Mouse (Mus musculus) midbrain, embryonic 14.5 days (tissue): ENCODE results near the gene Sgcd. TPM values are rescaled to one million over a fixed set of nuclear protein-coding genes. Genes with fewer than 3 reads are reported as not detected.
"Not testable (repeated sequence)": the region's sequence is repeated elsewhere in the genome, so short reads cannot be mapped to it uniquely, and the experiment has no call there.

Source experiments
- ATAC-seq: fragments of 200-750 bp; cut with Nextera tagmentation; 2 replicates; pipeline ENCODE4 v1.8.0; 2017; ENCODE audit warnings: moderate number of reproducible peaks, moderate library complexity; ENCODE audit not compliant: low FRiP score, low TSS enrichment
- DNase-seq: peaks from one replicate; pipeline ENCODE4 v3.0.0-alpha.2; 2015
- H3K27ac ChIP-seq: fragments of 300-500 bp; sonication (generic); replicated peaks from 2 replicates; pipeline ENCODE4 v1.5.1; 2014; ENCODE audit warnings: mild to moderate bottlenecking, low read depth, low read length, moderate library complexity
- H3K27me3 ChIP-seq: fragments of 300-500 bp; sonication (generic); 2 replicates; pipeline ENCODE4 v1.6.1; 2014; ENCODE audit warnings: low read length, control low read depth, mixed read lengths; ENCODE audit not compliant: control insufficient read depth, insufficient read depth
- H3K36me3 ChIP-seq: fragments of 300-500 bp; sonication (generic); 2 replicates; pipeline ENCODE4 v1.6.1; 2014; ENCODE audit warnings: low read length, control low read depth; ENCODE audit not compliant: control insufficient read depth, insufficient read depth
- H3K4me1 ChIP-seq: fragments of 300-500 bp; sonication (generic); 2 replicates; pipeline ENCODE4 v1.6.1; 2014; ENCODE audit warnings: mild to moderate bottlenecking, antibody characterized with exemption, low read length, control low read depth; ENCODE audit not compliant: control insufficient read depth, insufficient read depth
- H3K4me2 ChIP-seq: fragments of 300-500 bp; sonication (generic); 2 replicates; pipeline ENCODE4 v1.6.1; 2014; ENCODE audit warnings: mild to moderate bottlenecking, low read length, moderate library complexity
- H3K4me3 ChIP-seq: fragments of 300-500 bp; sonication (generic); replicated peaks from 2 replicates; pipeline ENCODE4 v1.5.1; 2014; ENCODE audit warnings: low read depth, low read length
- H3K9ac ChIP-seq: fragments of 300-500 bp; sonication (generic); replicated peaks from 2 replicates; pipeline ENCODE4 v1.6.1; 2014; ENCODE audit warnings: mild to moderate bottlenecking, low read length, moderate library complexity
- H3K9me3 ChIP-seq: fragments of 300-500 bp; sonication (generic); 2 replicates; pipeline ENCODE4 v1.6.1; 2016; ENCODE audit warnings: low read length, control low read depth, mixed read lengths; ENCODE audit not compliant: control insufficient read depth
- WGBS: fragments of 180-500 bp; shearing (Covaris S2); extraction: QIAGEN DNeasy Blood & Tissue Kit; methylation state at CpG from one replicate; pipeline ENCODE4 v1.1.7; 2014; 5-methylcytosine and 5-hydroxymethylcytosine counted together
- polyA plus RNA-seq: library from polyadenylated mRNA; unstranded; fragments of >200 nt; fragmentation: Nextera tagmentation; extraction: Ambion mirVana; gene quantifications from 2 replicates; pipeline ENCODE4 v1.2.1, GENCODE M21; 2014

Sgcd gene
- polyA plus RNA-seq, 1 experiment from 2014 or later: 4.5 TPM

DNA sequence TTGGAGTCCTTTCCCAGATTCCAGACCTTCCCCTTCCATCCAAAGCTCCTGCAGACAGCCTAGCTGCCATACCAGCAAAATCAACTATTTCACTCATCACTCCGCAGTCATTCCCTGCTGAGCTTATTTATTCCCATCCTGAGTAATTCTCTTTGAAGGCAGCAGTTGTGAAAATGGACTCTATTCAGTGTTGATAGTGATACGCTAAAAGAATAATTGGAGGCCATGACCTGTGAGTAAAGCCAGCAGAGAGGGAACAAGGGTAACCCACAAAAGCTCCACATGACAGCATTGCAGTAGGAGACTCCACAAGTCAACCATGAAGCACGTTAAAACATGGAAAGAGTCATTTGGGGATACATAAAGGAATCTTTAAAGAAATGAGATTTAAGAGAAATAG, 142.9 kb downstream of the Sgcd start:
- Histone ChIP-seq H3K36me3 (no peaks in the 10 kb centered on the region), H3K4me1 (no peaks in the 10 kb centered on the region), H3K9ac (no peak overlapping the region), H3K4me2 (no peak overlapping the region), H3K9me3 (no peaks in the 10 kb centered on the region), H3K27ac (no peak overlapping the region), H3K27me3 (no peaks in the 10 kb centered on the region), H3K4me3 (no peak overlapping the region)
- ATAC-seq (no peak), DNase-seq (peak; percentile 5)
- WGBS: 6% methylated on average over 3 of the region's 3 CpGs

- no peak for ATAC-seq
- WGBS: 80% methylated on average over 4 of the region's 4 CpGs
- Histone ChIP-seq H3K9me3 (no peaks in the 10 kb centered on the region), H3K27ac (no peak overlapping the region), H3K9ac (no peak overlapping the region), H3K27me3 (no peaks in the 10 kb centered on the region), H3K4me3 (no peak overlapping the region), H3K4me2 (no peak overlapping the region), H3K36me3 (no peaks in the 10 kb centered on the region), H3K4me1 (no peaks in the 10 kb centered on the region)
- DNase-seq: no peak
Observed at GRCm38 (mm10) chr11:47833283-47833682, 155.5 kb downstream of the Sgcd start.

DNA sequence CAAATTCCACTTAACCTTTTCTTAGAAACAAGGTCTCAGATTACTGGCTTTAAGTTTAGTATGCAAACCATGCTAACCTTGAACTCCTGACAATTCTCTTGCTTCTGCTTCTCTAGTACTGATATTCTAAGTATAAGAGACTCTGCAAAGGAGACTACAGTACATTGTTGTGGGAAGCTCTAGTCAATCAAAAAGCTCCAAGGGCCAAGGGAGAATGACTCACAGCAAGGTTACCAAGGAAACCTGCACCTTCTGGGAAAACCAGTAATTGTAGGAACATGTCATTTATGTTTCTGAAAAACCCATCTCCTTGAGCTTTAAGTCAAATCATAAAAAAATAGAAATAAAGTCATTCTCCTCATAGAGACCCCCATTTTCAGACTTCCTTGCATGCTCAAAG, 178.5 kb downstream of the Sgcd start:
- ATAC-seq (no peak), DNase-seq (no peak)
- Histone ChIP-seq H3K36me3 (no peaks in the 10 kb centered on the region), H3K27me3 (no peaks in the 10 kb centered on the region), H3K9ac (no peak overlapping the region), H3K9me3 (no peaks in the 10 kb centered on the region), H3K27ac (no peak overlapping the region), H3K4me3 (no peak overlapping the region), H3K4me1 (no peaks in the 10 kb centered on the region), H3K4me2 (no peak overlapping the region)

DNA sequence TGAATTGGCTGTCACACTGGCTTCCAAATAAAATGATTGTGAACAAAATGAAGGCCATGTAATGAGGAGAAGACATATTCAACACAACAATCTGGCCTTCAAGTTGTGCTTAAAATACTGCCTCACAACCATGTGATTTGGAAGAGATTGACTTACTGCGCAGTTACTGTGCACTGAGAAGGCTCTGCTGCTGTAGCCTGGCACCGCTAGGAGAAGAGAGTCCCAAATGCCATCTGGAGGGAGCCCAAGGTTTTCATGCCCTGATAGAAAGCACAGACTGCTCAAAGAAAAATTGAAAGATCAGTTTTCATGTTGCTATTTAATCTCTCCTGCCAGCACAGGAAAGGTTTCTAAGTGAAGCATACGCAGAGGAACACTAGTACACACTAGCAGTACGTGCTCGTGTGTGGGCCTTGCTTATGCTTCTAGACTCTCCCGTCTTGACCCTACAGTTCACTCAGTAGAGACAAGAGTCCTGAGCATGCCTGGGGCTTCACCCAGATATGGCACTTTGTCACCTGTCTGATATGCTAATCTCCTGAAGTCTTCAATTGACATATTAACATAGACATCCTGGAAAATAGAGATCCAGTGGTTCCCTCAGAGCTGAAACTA, 184.6 kb downstream of the Sgcd start:
- Histone ChIP-seq H3K4me3 (no peak overlapping the region), H3K36me3 (no peaks in the 10 kb centered on the region), H3K4me2 (no peak overlapping the region), H3K27me3 (no peaks in the 10 kb centered on the region), H3K27ac (no peak overlapping the region), H3K9ac (no peak overlapping the region), H3K9me3 (no peaks in the 10 kb centered on the region), H3K4me1 (no peaks in the 10 kb centered on the region)
- WGBS: 93% methylated on average over 6 of the region's 6 CpGs
- ATAC-seq: no peak
- no peak for DNase-seq

DNA sequence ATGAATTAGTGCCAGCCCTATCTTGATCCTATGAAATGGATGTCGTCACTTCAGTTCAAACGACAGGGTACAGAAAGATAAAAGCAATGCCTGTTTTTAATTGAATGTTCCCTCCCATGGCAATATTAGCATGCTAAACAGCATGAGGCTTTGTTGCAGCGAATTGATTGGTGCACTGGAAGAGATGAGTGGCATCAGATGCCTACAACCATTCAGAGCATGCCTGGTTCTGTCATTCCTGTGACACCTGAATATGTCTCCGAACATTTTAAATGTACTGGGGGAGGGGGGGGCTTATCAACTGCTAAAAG, 210.9 kb downstream of the Sgcd start:
- no peak overlapping the region for H3K4me2 ChIP-seq
- H3K36me3 ChIP-seq: no peaks in the 10 kb centered on the region
- ATAC-seq: no peak
- peaks cover 5% of the 10 kb centered on the region; the same call in 1 of the 2 replicates for H3K4me1 ChIP-seq
- WGBS: 45% methylated on average over 4 of the region's 4 CpGs
- no peaks in the 10 kb centered on the region for H3K9me3 ChIP-seq
- no peak overlapping the region for H3K27ac ChIP-seq
- H3K4me3 ChIP-seq: no peak overlapping the region
- peak; percentile 12 for DNase-seq
- H3K9ac ChIP-seq: no peak overlapping the region
- H3K27me3 ChIP-seq: no peaks in the 10 kb centered on the region

GRCm38 (mm10) chr11:47777226-47777915, 211.4 kb downstream of the Sgcd start:
- Histone ChIP-seq H3K9ac (no peak overlapping the region), H3K9me3 (no peaks in the 10 kb centered on the region), H3K4me1 (peaks cover 5% of the 10 kb centered on the region; the same call in 1 of the 2 replicates), H3K4me2 (no peak overlapping the region), H3K4me3 (no peak overlapping the region), H3K36me3 (no peaks in the 10 kb centered on the region), H3K27me3 (no peaks in the 10 kb centered on the region), H3K27ac (no peak overlapping the region)
- ATAC-seq: no peak
- WGBS: 81% methylated on average over 4 of the region's 4 CpGs
- DNase-seq: no peak

GRCm38 (mm10) chr11:47776019-47776418, 212.8 kb downstream of the Sgcd start:
- peak; percentile 41 for DNase-seq
- no peak overlapping the region for H3K9ac ChIP-seq
- no peak overlapping the region for H3K27ac ChIP-seq
- WGBS: 7% methylated on average over 1 of the region's 1 CpGs
- peaks cover 5% of the 10 kb centered on the region; the same call in 1 of the 2 replicates for H3K4me1 ChIP-seq
- ATAC-seq: no peak
- H3K36me3 ChIP-seq: no peaks in the 10 kb centered on the region
- no peak overlapping the region for H3K4me3 ChIP-seq
- no peaks in the 10 kb centered on the region for H3K27me3 ChIP-seq
- H3K4me2 ChIP-seq: no peak overlapping the region
- H3K9me3 ChIP-seq: no peaks in the 10 kb centered on the region

- ATAC-seq (no peak), DNase-seq (no peak)
- Histone ChIP-seq H3K36me3 (no peaks in the 10 kb centered on the region), H3K4me3 (no peak overlapping the region), H3K9me3 (no peaks in the 10 kb centered on the region), H3K9ac (no peak overlapping the region), H3K4me2 (no peak overlapping the region), H3K4me1 (no peaks in the 10 kb centered on the region), H3K27me3 (no peaks in the 10 kb centered on the region), H3K27ac (no peak overlapping the region)
- 91% methylated on average over 2 of the region's 2 CpGs for WGBS
Observed at GRCm38 (mm10) chr11:47765859-47766258, 222.9 kb downstream of the Sgcd start.

DNA sequence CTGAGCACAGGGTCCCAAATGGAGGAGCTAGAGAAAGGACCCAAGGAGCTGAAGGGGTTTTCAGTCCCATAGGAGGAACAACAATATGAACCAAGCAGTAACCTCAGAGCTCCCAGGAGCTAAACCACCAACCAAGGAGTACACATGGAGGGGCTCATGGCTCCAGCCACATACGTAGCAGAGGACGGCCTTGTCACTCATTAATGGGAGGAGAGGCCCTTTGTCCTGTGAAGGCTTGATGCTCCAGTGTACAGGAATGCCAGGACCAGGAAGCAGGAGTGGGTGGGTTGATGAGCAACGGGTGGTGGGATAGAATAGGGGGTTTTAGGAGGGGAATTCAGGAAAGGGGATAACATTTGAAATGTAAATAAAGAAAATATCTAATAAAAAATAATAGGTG, 225.2 kb downstream of the Sgcd start:
- not testable (repeated sequence) for H3K27me3 ChIP-seq, H3K4me2 ChIP-seq, H3K4me1 ChIP-seq, H3K27ac ChIP-seq, ATAC-seq, H3K9me3 ChIP-seq, H3K36me3 ChIP-seq, H3K9ac ChIP-seq, H3K4me3 ChIP-seq, DNase-seq
- 85% methylated on average over 3 of the region's 3 CpGs for WGBS
